Mouse (Mus musculus): ENCODE data around the gene Glb1l. TPM values are rescaled to one million over a fixed set of nuclear protein-coding genes. Genes with fewer than 3 reads are reported as not detected.

Gene Glb1l
- polyA plus RNA-seq, 1 experiment: 2.0 TPM

- H3K27me3 ChIP-seq (ENCODE audit: control insufficient read depth, insufficient read depth, insufficient read length): no peaks in the 10 kb centered on the region
- H3K4me2 ChIP-seq (ENCODE audit: low read depth): peak overlapping the region; percentile 95
- TF ChIP-seq SRF (IDR thresholded peaks at IDR 0.05; ENCODE audit: control insufficient read depth, insufficient read length, low read depth) (no peak), MYOD1 (IDR thresholded peaks at IDR 0.05; ENCODE audit: control insufficient read depth in 1 of 3, insufficient read length in 2 of 3, low read depth in 2 of 3) (peak in 1 of 3 experiments; percentile 24), POLR2A (IDR thresholded peaks at IDR 0.05; ENCODE audit: insufficient read length, low read depth) (peak; percentile 98), POLR2AphosphoS2 (IDR thresholded peaks at IDR 0.05; ENCODE audit: insufficient read length, low read depth) (peak; percentile 96)
- peak overlapping the region; percentile 71 for H3K4me3 ChIP-seq
- H3K79me2 ChIP-seq (ENCODE audit: control insufficient read depth, insufficient read depth): peaks cover 24% of the 10 kb centered on the region
- H3K36me3 ChIP-seq (ENCODE audit: control insufficient read depth, insufficient read depth): peaks cover 12% of the 10 kb centered on the region
- peak overlapping the region; percentile 2 for H3ac ChIP-seq (ENCODE audit: control insufficient read depth, insufficient read length)
Observed at GRCm38 (mm10) chr1:75219078-75219477, 8.5 kb upstream of the Glb1l start.

- H3K27me3 ChIP-seq (ENCODE audit: control insufficient read depth, insufficient read depth, insufficient read length): no peaks in the 10 kb centered on the region
- H3K4me3 ChIP-seq: peak overlapping the region; percentile 71
- peak; percentile 25 for TF ChIP-seq USF1 (IDR thresholded peaks at IDR 0.05; ENCODE audit: low read depth)
- no peak for TF ChIP-seq MAX (IDR thresholded peaks at IDR 0.05; ENCODE audit: low read depth)
- TF ChIP-seq E2F4 (IDR thresholded peaks at IDR 0.05; ENCODE audit: insufficient read depth): no peak
- peak; percentile 16 for TF ChIP-seq POLR2AphosphoS2 (IDR thresholded peaks at IDR 0.05; ENCODE audit: insufficient read length, low read depth)
- TF ChIP-seq TCF12 (IDR thresholded peaks at IDR 0.05; ENCODE audit: insufficient read depth, poor library complexity, severe bottlenecking): peak; percentile 69
- TF ChIP-seq TCF3 (IDR thresholded peaks at IDR 0.05; ENCODE audit: insufficient read length, low read depth): peak; percentile 26
- TF ChIP-seq MYOD1 (IDR thresholded peaks at IDR 0.05; ENCODE audit: control insufficient read depth in 1 of 3, insufficient read length in 2 of 3, low read depth in 2 of 3): peak in 2 of 3 experiments; percentile 94 to 97
- peak; percentile 6 to 86 (median 74) for TF ChIP-seq MYOG (IDR thresholded peaks at IDR 0.05; ENCODE audit: control insufficient read depth in 1 of 3, insufficient read depth in 1 of 3, insufficient read length in 2 of 3, low read depth in 2 of 3)
- TF ChIP-seq SRF (IDR thresholded peaks at IDR 0.05; ENCODE audit: control insufficient read depth, insufficient read length, low read depth): no peak
- no peak for TF ChIP-seq REST (IDR thresholded peaks at IDR 0.05; ENCODE audit: insufficient read depth, insufficient read length)
- TF ChIP-seq CEBPB (IDR thresholded peaks at IDR 0.05; ENCODE audit: insufficient read depth, poor library complexity, severe bottlenecking): no peak
- TF ChIP-seq POLR2A (IDR thresholded peaks at IDR 0.05; ENCODE audit: insufficient read length, low read depth): peak; percentile 16
- H3K79me2 ChIP-seq (ENCODE audit: control insufficient read depth, insufficient read depth): peaks cover 24% of the 10 kb centered on the region
- H3K36me3 ChIP-seq (ENCODE audit: control insufficient read depth, insufficient read depth): peaks cover 18% of the 10 kb centered on the region
- peak overlapping the region; percentile 2 for H3ac ChIP-seq (ENCODE audit: control insufficient read depth, insufficient read length)
- peak overlapping the region; percentile 95 for H3K4me2 ChIP-seq (ENCODE audit: low read depth)
Observed at GRCm38 (mm10) chr1:75218227-75219001, 7.8 kb upstream of the Glb1l start.

- H3K4me3 ChIP-seq: peak overlapping the region; percentile 71
- no peak for TF ChIP-seq REST (IDR thresholded peaks at IDR 0.05; ENCODE audit: insufficient read depth, insufficient read length)
- TF ChIP-seq POLR2AphosphoS2 (IDR thresholded peaks at IDR 0.05; ENCODE audit: insufficient read length, low read depth): no peak
- no peak for TF ChIP-seq MYOG (IDR thresholded peaks at IDR 0.05; ENCODE audit: control insufficient read depth in 1 of 3, insufficient read depth in 1 of 3, insufficient read length in 2 of 3, low read depth in 2 of 3)
- peaks cover 24% of the 10 kb centered on the region for H3K79me2 ChIP-seq (ENCODE audit: control insufficient read depth, insufficient read depth)
- peak overlapping the region; percentile 2 for H3ac ChIP-seq (ENCODE audit: control insufficient read depth, insufficient read length)
- H3K4me2 ChIP-seq (ENCODE audit: low read depth): peak overlapping the region; percentile 95
- H3K27me3 ChIP-seq (ENCODE audit: control insufficient read depth, insufficient read depth, insufficient read length): no peaks in the 10 kb centered on the region
- peaks cover 22% of the 10 kb centered on the region for H3K36me3 ChIP-seq (ENCODE audit: control insufficient read depth, insufficient read depth)
Observed at GRCm38 (mm10) chr1:75217893-75218226, 7.2 kb upstream of the Glb1l start.

- H3K4me3 ChIP-seq: peak overlapping the region; percentile 71
- no peaks in the 10 kb centered on the region for H3K27me3 ChIP-seq (ENCODE audit: control insufficient read depth, insufficient read depth, insufficient read length)
- peaks cover 22% of the 10 kb centered on the region for H3K36me3 ChIP-seq (ENCODE audit: control insufficient read depth, insufficient read depth)
- peaks cover 33% of the 10 kb centered on the region for H3K79me2 ChIP-seq (ENCODE audit: control insufficient read depth, insufficient read depth)
- H3K4me2 ChIP-seq (ENCODE audit: low read depth): peak overlapping the region; percentile 95
- H3ac ChIP-seq (ENCODE audit: control insufficient read depth, insufficient read length): no peak overlapping the region
- TF ChIP-seq SRF (IDR thresholded peaks at IDR 0.05; ENCODE audit: control insufficient read depth, insufficient read length, low read depth) (no peak), MYOD1 (IDR thresholded peaks at IDR 0.05; ENCODE audit: control insufficient read depth in 1 of 3, insufficient read length in 2 of 3, low read depth in 2 of 3) (peak in 1 of 3 experiments; percentile 11), TCF3 (IDR thresholded peaks at IDR 0.05; ENCODE audit: insufficient read length, low read depth) (no peak), REST (IDR thresholded peaks at IDR 0.05; ENCODE audit: insufficient read depth, insufficient read length) (no peak), USF1 (IDR thresholded peaks at IDR 0.05; ENCODE audit: low read depth) (no peak), POLR2AphosphoS2 (IDR thresholded peaks at IDR 0.05; ENCODE audit: insufficient read length, low read depth) (peak; percentile 68), MAX (IDR thresholded peaks at IDR 0.05; ENCODE audit: low read depth) (no peak), POLR2A (IDR thresholded peaks at IDR 0.05; ENCODE audit: insufficient read length, low read depth) (no peak), CEBPB (IDR thresholded peaks at IDR 0.05; ENCODE audit: insufficient read depth, poor library complexity, severe bottlenecking) (no peak), MYOG (IDR thresholded peaks at IDR 0.05; ENCODE audit: control insufficient read depth in 1 of 3, insufficient read depth in 1 of 3, insufficient read length in 2 of 3, low read depth in 2 of 3) (no peak), E2F4 (IDR thresholded peaks at IDR 0.05; ENCODE audit: insufficient read depth) (no peak), TCF12 (IDR thresholded peaks at IDR 0.05; ENCODE audit: insufficient read depth, poor library complexity, severe bottlenecking) (no peak)
Observed at GRCm38 (mm10) chr1:75216797-75217585, 6.4 kb upstream of the Glb1l start.
